Mouse (Mus musculus) right cerebral cortex, postnatal 14 days (tissue): Measurements from ENCODE around the gene Slit1.

Source experiments
- DNase-seq: peaks from one replicate; pipeline ENCODE4 v3.0.0; 2022

Gene Slit1

GRCm38 (mm10) chr19:41743396-41743795 is at the start of gene Slit1:
TSS of gene Slit1 (minus strand) at chr19:41743665.
- DNase-seq = peak; percentile 77

- DNase-seq = no peak
Observed at GRCm38 (mm10) chr19:41792934-41793486, 49.5 kb upstream of the Slit1 start.

GRCm38 (mm10) chr19:41791384-41791783 is 47.9 kb upstream of the Slit1 start:
- no peak for DNase-seq

- DNase-seq = no peak
Observed at GRCm38 (mm10) chr19:41789110-41789961, 45.9 kb upstream of the Slit1 start.

- DNase-seq = no peak
Observed at GRCm38 (mm10) chr19:41786896-41787295, 43.4 kb upstream of the Slit1 start.

GRCm38 (mm10) chr19:41777514-41777913 is 34.0 kb upstream of the Slit1 start:
- DNase-seq = no peak

- no peak for DNase-seq
Observed at GRCm38 (mm10) chr19:41768711-41769110, 25.2 kb upstream of the Slit1 start.

- no peak for DNase-seq
Observed at GRCm38 (mm10) chr19:41766628-41767027, 23.2 kb upstream of the Slit1 start.

GRCm38 (mm10) chr19:41763870-41764660 is 20.6 kb upstream of the Slit1 start:
- peak; percentile 91 for DNase-seq

GRCm38 (mm10) chr19:41761529-41761928 is 18.1 kb upstream of the Slit1 start:
- DNase-seq = peak; percentile 48

- DNase-seq = no peak
Observed at GRCm38 (mm10) chr19:41759765-41760164, 16.3 kb upstream of the Slit1 start.

- no peak for DNase-seq
Observed at GRCm38 (mm10) chr19:41759270-41759669, 15.8 kb upstream of the Slit1 start.

- DNase-seq = no peak
Observed at GRCm38 (mm10) chr19:41754760-41755159, 11.3 kb upstream of the Slit1 start.

- no peak for DNase-seq
Observed at GRCm38 (mm10) chr19:41751906-41752305, 8.4 kb upstream of the Slit1 start.

- DNase-seq = no peak
Observed at GRCm38 (mm10) chr19:41747436-41747835, 4.0 kb upstream of the Slit1 start.

GRCm38 (mm10) chr19:41745941-41746557 is 2.6 kb upstream of the Slit1 start:
- DNase-seq = peak; percentile 42

- no peak for DNase-seq
Observed at GRCm38 (mm10) chr19:41738896-41739295, 4.6 kb downstream of the Slit1 start.

GRCm38 (mm10) chr19:41738429-41738805 is 5.0 kb downstream of the Slit1 start:
- DNase-seq = no peak

- peak; percentile 54 for DNase-seq
Observed at GRCm38 (mm10) chr19:41737657-41738428, 5.6 kb downstream of the Slit1 start.

- DNase-seq = peak; percentile 41
Observed at GRCm38 (mm10) chr19:41734685-41735084, 8.8 kb downstream of the Slit1 start.

GRCm38 (mm10) chr19:41725491-41725890 is 18.0 kb downstream of the Slit1 start:
- no peak for DNase-seq

- DNase-seq = no peak
Observed at GRCm38 (mm10) chr19:41724831-41725470, 18.5 kb downstream of the Slit1 start.
